Mouse (Mus musculus) ES-E14 (cell line): Measurements from ENCODE around the gene Gpr65. TPM values are rescaled to one million over a fixed set of nuclear protein-coding genes. Genes with fewer than 3 reads are reported as not detected.

Source experiments
- DNase-seq: peaks from one replicate; pipeline ENCODE4 v3.0.0-alpha.2; 2013; ENCODE audit warnings: low read depth, low spot score
- H3K27ac ChIP-seq: 2 replicates; pipeline ENCODE4 v1.5.1; 2012; ENCODE audit warnings: low read depth, mild to moderate bottlenecking, low read length, moderate library complexity, mixed read lengths; ENCODE audit not compliant: poor library complexity, insufficient read depth, severe bottlenecking
- H3K36me3 ChIP-seq: 2 replicates; pipeline ENCODE4 v1.6.1; 2012; ENCODE audit warnings: mild to moderate bottlenecking, low read length, moderate library complexity, mixed read lengths; ENCODE audit not compliant: control insufficient read depth, poor library complexity, insufficient read depth, severe bottlenecking
- H3K4me1 ChIP-seq, 2 experiments: fragments of 150-350 bp in 1 of 2; sonication (generic) in 1 of 2; 2 replicates each; pipeline ENCODE4 v1.6.1; 2012; ENCODE audit warnings: low read length in 2 of 2, mild to moderate bottlenecking in 1 of 2, mixed read lengths in 1 of 2; ENCODE audit not compliant: control insufficient read depth in 2 of 2, insufficient read depth in 2 of 2, poor library complexity in 1 of 2
- H3K4me3 ChIP-seq, 2 experiments: fragments of 150-350 bp in 1 of 2; sonication (generic) in 1 of 2; 2 replicates each; pipeline ENCODE4 v1.5.1; 2012; ENCODE audit warnings: low read length in 2 of 2, low read depth in 1 of 2, mild to moderate bottlenecking in 1 of 2, mixed read lengths in 1 of 2; ENCODE audit not compliant: insufficient read depth in 1 of 2, poor library complexity in 1 of 2, severe bottlenecking in 1 of 2
- H3K9ac ChIP-seq: 2 replicates; pipeline ENCODE4 v1.6.1; 2012; ENCODE audit warnings: low read depth, mild to moderate bottlenecking, low read length, mixed read lengths; ENCODE audit not compliant: poor library complexity, insufficient read depth, severe bottlenecking
- H3K9me3 ChIP-seq: fragments of 150-350 bp; sonication (generic); 2 replicates; pipeline ENCODE4 v1.6.1; 2012; ENCODE audit warnings: low read depth, mild to moderate bottlenecking, low read length; ENCODE audit not compliant: control insufficient read depth, insufficient read depth
- CHD2 ChIP-seq: IDR thresholded peaks from 2 replicates; pipeline ENCODE4 v1.6.1; 2014; ENCODE audit warnings: mild to moderate bottlenecking, low read depth, low read length, inconsistent platforms
- HCFC1 ChIP-seq: IDR thresholded peaks from 2 replicates; pipeline ENCODE4 v1.6.1; 2012; ENCODE audit warnings: low read length, inconsistent platforms, borderline replicate concordance; ENCODE audit not compliant: insufficient read depth
- MAFK ChIP-seq: IDR thresholded peaks from 2 replicates; pipeline ENCODE4 v1.6.1; 2014; ENCODE audit warnings: mild to moderate bottlenecking, low read depth, low read length, inconsistent platforms; ENCODE audit not compliant: insufficient read depth
- ZC3H11A ChIP-seq: IDR thresholded peaks from 2 replicates; pipeline ENCODE4 v1.6.1; 2012; ENCODE audit warnings: low read depth, mild to moderate bottlenecking, inconsistent platforms, low read length, borderline replicate concordance
- ZNF384 ChIP-seq: IDR thresholded peaks from 2 replicates; pipeline ENCODE4 v1.6.1; 2012; ENCODE audit warnings: low read depth, low read length, inconsistent platforms
- in situ Hi-C, 2 experiments: fragments of 600-800 bp; cut with MboI; formaldehyde crosslinking; loops; one replicate each; pipeline ENCODE4 v1.15.1; 2025; ENCODE audit warnings: low sequenced_read_pairs in 2 of 2, inconsistent platforms in 1 of 2; ENCODE audit not compliant: unreplicated experiment in 2 of 2
- total RNA-seq: library from RNA; depleted of rRNA; stranded (reverse); fragments of 300-350 nt; gene quantifications from 2 replicates; pipeline ENCODE4 v1.2.3, GENCODE M21; 2012

Gene Gpr65
- total RNA-seq, 1 experiment = 0.13 TPM

DNA sequence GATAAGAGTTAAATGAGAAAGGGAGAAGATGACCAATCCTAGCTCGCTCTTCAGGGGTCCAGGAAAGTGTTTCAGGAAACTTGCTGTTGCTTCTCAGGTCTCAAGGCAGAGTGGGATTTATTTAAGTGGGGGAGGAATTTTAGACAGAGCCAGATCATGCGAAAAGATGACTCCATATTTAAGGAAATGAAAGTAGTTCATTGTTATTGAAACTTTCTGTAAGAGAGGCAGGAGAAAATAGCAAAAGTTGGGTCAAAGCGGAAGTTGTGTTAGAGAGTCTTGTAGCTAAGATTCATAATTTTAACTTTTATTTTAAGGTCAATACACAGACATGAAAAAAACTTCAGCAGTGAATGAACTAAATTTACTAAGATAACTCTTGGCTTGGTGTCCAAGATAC is 22.0 kb downstream of the Gpr65 start:
- H3K4me1 ChIP-seq = no peaks in the 10 kb centered on the region
- DNase-seq = no peak
- no peak overlapping the region for H3K27ac ChIP-seq
- in situ Hi-C loops = no loop called here
- no peaks in the 10 kb centered on the region for H3K9me3 ChIP-seq
- no peaks in the 10 kb centered on the region for H3K36me3 ChIP-seq
- TF ChIP-seq ZC3H11A = no peak
- no peak for TF ChIP-seq ZNF384
- TF ChIP-seq MAFK = no peak
- TF ChIP-seq CHD2 = no peak
- TF ChIP-seq HCFC1 = no peak
- H3K9ac ChIP-seq = no peak overlapping the region
- H3K4me3 ChIP-seq = no peak overlapping the region

DNA sequence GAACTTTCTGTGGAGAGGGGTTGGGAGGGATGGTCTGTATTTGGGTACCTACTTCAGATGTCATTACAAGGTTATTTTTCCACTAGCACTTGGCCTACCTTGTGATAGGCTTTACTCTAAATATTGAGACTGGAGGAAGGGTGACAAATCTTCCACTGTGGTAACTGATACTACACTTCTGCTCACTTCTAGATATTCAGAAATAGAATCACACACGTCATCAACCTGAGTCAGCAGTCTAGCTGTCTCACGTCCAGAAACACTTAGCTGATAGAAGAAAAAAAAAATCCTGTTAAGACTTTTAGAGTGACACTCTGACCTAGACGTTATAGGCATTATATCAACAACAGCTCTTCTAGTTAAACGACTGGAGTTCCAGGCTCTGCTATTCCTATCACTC is 23.8 kb downstream of the Gpr65 start:
- no peak for DNase-seq
- Histone ChIP-seq H3K27ac (no peak overlapping the region), H3K9me3 (no peaks in the 10 kb centered on the region), H3K4me3 (no peak overlapping the region), H3K4me1 (no peaks in the 10 kb centered on the region), H3K36me3 (no peaks in the 10 kb centered on the region), H3K9ac (no peak overlapping the region)
- in situ Hi-C loops = no loop called here
- TF ChIP-seq ZNF384 (no peak), MAFK (no peak), ZC3H11A (no peak), HCFC1 (no peak), CHD2 (no peak)

DNA sequence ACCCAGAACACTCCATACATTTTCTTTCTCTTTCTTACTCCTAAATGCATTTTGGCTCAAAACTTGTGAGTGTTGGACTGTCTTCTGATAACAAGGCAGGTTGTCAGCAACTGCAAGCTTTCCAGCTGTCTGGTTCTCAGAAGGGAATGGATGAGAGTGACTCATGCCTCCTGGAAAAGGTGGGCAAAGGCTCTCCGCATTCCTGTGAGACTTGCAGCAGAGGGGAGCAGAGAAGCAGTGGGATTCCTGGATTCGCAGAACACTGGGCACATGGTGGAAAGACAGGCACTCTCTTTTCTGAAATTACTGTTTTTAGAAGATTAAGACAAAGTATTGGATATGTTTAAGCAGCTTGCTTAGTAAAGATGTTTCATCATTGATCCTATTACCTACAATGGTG is 25.8 kb downstream of the Gpr65 start:
- in situ Hi-C loops = no loop called here
- Histone ChIP-seq H3K36me3 (no peaks in the 10 kb centered on the region), H3K4me1 (no peaks in the 10 kb centered on the region), H3K9ac (no peak overlapping the region), H3K27ac (no peak overlapping the region), H3K4me3 (no peak overlapping the region), H3K9me3 (no peaks in the 10 kb centered on the region)
- TF ChIP-seq CHD2 (no peak), HCFC1 (no peak), MAFK (no peak), ZC3H11A (no peak), ZNF384 (no peak)
- DNase-seq = no peak

DNA sequence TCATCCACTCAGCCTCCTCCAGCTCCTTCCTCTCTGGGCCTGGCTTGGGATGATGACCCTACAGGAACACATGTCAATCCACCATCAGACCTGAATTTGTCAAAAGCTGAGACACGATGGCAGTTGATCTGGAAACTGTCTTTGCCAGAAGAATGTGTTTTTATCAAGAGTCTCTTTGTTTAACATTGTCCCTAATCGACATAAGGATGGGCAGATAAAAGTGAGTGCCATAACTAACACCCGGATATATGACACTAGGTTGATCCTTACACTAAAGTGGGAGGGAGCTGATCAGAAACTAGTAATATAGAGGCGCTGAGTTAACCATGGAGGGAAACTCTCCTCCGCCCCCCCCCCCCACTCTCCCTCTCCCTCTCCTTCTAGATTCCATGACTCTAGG is 33.5 kb downstream of the Gpr65 start:
- TF ChIP-seq ZNF384 (no peak), MAFK (no peak), CHD2 (no peak), ZC3H11A (no peak), HCFC1 (no peak)
- H3K4me1 ChIP-seq = no peaks in the 10 kb centered on the region
- no peak for DNase-seq
- no peak overlapping the region for H3K9ac ChIP-seq
- in situ Hi-C loops = no loop called here
- H3K4me3 ChIP-seq = no peak overlapping the region
- no peaks in the 10 kb centered on the region for H3K9me3 ChIP-seq
- H3K27ac ChIP-seq = no peak overlapping the region
- no peaks in the 10 kb centered on the region for H3K36me3 ChIP-seq

DNA sequence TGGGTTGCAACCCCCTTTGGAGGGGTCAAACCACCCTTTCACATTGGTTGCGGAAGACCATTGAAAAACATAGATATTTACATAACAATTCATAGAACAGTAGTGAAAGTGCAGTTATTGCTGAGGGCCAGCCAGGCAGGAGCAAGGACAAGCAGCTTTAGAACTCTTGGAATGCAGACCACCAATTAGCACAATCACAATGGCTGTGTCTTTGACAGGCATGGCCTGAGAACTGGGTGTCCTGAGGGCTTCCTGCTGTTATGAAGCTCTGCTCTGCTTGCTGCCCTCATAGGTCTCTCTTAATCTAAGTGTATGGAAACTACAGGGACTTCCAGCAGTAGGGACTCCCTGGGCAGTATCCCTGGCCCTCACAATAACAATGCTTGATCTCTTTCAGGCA is 34.6 kb downstream of the Gpr65 start:
- in situ Hi-C loops = no loop called here
- Histone ChIP-seq H3K36me3 (no peaks in the 10 kb centered on the region), H3K9ac (no peak overlapping the region), H3K27ac (no peak overlapping the region), H3K4me1 (no peaks in the 10 kb centered on the region), H3K4me3 (no peak overlapping the region), H3K9me3 (no peaks in the 10 kb centered on the region)
- no peak for TF ChIP-seq CHD2
- no peak for TF ChIP-seq MAFK
- no peak for TF ChIP-seq ZNF384
- no peak for TF ChIP-seq ZC3H11A
- no peak for TF ChIP-seq HCFC1
- no peak for DNase-seq
